Mouse (Mus musculus) c-Kit-negative CD71-positive TER-119-positive erythroid progenitor cells, embryonic 14.5 days (primary cell): ENCODE results near the gene Deaf1.

ENCODE experiments used
- DNase-seq: peaks from one replicate; pipeline ENCODE4 v3.0.0-alpha.2; 2013; ENCODE audit warnings: low read depth, low spot score

The Deaf1 gene

GRCm38 (mm10) chr7:141297926-141298650 lies 29.4 kb downstream of the Deaf1 start:
- DNase-seq: no peak

GRCm38 (mm10) chr7:141294479-141294878 lies 33.0 kb downstream of the Deaf1 start:
- no peak for DNase-seq

DNA sequence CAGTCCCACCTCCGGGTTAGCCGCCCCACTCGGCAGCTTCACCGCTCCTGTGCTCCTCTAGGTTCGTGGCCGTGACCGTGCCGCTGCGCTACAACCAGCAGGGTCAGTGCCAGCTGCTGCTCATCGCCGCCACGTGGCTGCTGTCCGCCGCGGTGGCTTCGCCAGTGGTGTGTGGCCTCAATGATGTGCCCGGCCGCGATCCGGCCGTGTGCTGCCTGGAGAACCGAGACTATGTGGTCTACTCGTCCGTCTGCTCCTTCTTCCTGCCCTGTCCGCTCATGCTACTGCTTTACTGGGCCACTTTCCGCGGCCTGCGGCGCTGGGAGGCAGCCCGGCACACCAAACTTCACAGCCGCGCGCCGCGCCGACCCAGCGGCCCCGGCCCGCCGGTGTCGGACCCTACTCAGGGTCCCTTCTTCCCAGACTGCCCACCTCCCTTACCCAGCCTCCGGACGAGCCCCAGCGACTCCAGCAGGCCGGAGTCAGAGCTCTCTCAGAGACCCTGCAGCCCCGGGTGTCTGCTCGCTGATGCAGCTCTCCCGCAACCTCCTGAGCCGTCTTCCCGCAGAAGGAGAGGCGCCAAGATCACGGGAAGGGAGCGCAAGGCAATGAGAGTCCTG lies 33.5 kb downstream of the Deaf1 start:
- DNase-seq: no peak

DNA sequence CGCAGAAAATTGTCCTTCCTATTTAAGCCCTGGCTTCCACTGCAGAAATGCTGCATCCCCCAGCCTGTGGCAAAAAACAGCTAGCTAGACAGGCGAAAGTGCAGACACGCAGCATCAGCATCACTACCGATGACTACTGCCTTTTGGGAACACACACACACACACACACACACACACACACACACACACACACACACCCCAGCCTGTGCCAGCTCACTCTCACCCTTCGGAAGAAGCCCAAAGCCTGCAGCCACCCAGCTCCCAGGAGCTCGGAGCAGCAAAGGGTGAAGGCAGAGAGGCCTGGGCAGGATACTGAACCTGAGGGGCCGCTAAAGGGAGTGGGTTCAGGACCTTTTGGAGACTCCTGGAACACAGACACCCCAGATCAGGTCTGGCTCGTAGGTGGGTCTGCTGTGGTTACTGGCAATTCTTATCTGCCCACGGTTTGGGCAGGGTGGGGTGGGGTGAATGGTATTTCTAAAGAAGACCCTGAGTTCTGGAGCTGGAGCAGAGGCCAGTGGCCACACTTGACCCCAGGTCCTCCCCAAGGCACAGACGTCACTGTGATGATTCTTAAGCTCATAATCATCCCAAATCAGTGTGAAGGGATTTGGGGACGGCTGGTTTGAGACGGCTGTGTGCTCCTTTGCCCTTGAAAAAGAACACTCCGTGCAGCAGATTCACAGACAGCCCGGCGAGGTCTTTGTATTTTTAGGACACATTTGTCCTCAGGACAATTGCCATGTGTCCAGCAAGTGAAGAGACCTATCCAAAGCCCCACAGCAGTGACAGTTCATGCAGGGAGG lies 34.7 kb downstream of the Deaf1 start:
- no peak for DNase-seq

DNA sequence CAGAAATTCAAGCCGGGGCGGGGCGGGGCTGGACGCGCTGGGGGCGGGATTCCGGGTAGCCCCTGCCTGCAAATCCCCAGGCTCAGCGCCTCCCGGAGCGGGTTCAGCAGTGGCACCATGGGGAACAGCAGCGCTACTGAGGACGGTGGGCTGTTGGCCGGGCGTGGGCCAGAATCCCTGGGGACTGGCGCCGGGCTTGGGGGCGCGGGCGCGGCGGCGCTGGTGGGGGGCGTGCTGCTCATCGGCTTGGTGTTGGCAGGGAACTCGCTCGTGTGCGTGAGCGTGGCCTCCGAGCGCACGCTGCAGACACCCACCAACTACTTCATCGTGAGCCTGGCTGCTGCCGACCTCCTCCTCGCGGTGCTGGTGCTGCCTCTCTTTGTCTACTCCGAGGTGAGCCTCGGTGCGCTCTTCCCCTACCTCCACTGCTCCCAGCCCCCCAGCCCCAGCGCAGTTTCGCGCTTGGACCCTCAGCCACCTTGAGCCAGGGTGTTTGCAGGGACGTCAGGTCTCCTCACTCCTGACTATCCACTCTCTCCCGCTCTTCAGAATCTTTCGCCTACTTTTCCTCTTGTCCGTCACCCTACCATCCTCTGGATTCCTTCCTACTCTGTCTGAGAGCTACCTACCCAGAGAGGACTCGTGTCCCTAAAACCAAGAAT lies 35.4 kb downstream of the Deaf1 start, which contains the start of gene Drd4:
Gene Drd4 (plus strand): TSS at position 86 of the 662 bp plus-strand sequence.
- DNase-seq: no peak

DNA sequence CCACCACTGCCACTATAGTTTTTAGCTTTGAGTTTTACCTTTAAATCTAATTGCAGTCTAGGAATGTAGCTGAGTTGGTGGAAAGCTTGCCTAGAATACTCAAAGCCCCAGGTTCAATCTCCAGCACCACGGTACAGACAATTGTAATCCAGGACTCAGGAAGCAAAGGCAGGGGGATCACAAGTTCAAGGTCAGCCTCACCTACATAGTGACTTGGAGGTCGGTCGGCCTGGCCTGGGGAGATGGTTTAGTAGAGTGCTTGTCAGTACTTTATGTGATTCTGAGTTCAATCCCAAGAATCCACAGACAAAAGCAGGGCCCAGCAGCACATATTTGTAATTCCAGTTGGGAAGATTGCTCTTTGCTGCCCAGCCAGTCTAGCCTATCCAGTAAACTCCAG lies 39.4 kb downstream of the Deaf1 start:
- no peak for DNase-seq

DNA sequence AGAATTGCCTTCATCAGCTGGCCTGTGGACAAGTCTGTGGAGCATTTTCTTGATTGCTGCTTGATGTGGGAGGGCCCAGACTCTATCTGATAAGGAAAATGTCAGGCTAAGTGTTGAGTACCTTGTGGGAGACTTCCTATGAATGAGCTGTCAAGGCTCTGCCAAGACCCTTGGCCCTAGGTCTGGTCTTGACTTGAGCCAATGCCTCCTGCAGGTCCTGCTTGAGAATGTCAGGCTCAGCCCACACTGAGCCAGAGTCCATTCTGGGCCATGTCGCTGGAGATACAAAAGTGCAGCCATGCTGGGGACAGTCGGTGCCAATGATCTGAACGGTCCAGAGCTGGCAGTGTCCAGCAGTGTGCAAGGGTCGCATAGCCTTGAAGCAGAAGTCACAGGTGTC lies 44.7 kb downstream of the Deaf1 start:
- no peak for DNase-seq

DNA sequence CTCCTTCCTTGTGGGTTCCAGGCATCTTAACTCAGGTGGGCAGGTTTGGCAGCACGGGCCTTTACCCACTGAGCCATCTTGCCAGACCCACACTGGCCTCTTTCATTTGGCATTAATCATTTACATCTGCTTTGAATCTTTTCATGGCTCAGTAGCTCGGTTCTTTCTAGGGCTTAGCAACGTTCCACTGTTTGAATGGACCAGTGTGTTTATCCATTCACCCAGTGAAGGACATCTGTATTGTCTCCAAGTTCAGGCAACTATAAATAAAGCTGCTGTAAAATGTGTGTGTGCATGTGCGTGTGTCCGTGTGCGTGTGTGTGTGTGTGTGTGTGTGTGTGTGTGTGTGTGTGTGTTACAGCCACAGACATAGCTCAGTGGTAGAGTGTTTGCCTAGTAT lies 46.0 kb downstream of the Deaf1 start:
- DNase-seq: no peak

GRCm38 (mm10) chr7:141278766-141279590 lies 48.5 kb downstream of the Deaf1 start, which contains the start of gene Sct:
TSS of gene Sct (minus strand) at chr7:141279133.
- no peak for DNase-seq

- no peak for DNase-seq
Measured at GRCm38 (mm10) chr7:141277701-141278678, 49.5 kb downstream of the Deaf1 start.

GRCm38 (mm10) chr7:141276546-141276945 lies 50.9 kb downstream of the Deaf1 start, which contains the start of gene Cdhr5:
TSS of gene Cdhr5 (minus strand) at chr7:141276786.
- DNase-seq: no peak

GRCm38 (mm10) chr7:141275356-141275755 lies 52.1 kb downstream of the Deaf1 start:
- DNase-seq: no peak

DNA sequence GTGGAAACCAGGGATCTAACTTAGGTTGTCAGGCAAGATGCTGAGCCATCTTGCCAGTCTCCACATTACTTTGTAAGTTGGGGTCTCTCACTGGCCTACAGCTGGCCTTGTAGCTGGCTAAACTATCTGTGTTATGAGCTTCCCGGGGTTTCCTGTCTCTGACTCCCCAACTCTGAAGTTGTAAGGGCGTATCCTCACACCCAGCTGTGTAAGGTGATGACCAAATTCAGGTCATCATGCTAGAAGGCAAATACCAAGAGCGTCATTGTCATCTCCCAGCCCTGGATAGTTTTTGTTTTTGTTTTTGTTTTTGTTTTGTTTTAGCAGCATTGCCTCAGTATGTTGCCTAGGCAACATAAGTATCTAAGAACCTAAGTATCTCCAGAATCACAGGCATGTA lies 56.9 kb downstream of the Deaf1 start:
- DNase-seq: no peak

GRCm38 (mm10) chr7:141269273-141269545 lies 58.3 kb downstream of the Deaf1 start:
- DNase-seq: no peak

GRCm38 (mm10) chr7:141268466-141269272 lies 58.8 kb downstream of the Deaf1 start:
- no peak for DNase-seq

DNA sequence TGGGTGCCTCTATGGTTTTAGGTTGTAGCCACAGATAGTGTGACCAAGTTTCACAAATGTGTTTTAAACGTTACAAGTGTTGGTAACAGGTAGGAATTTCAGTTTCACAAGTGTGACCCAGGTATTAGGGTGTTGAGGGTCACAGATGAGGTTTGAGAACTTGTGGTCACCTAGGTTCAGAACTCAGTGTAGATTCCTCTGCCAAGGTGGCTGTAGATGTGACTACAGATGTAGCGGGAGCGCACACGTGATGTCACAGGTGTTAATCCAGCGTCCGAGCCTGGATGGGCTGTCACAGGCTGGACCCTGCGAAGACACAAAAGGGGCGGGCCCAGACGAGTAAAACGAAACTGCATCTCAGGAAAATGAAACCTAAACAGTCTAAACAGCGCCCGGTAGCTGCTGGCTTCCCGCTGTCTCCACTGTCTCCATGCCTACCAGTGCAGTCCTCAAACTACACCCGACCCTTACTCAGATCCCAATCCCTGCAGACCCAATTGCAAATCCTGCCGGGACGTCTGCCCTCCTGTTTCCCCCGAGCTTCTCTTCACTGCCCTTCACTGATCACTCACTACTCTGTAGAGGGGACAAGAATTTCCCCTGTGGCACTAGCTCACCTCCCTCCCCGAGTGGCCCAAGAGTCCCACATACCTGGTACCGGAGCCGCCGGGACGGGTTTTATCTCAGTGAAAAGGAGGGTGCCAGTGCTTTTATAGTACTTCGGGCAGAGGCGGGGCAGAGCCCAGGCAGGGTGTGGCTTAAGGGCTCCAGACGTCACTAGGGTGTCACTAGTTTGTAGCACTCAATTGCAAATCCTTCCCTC lies 61.5 kb downstream of the Deaf1 start, which contains the start of gene Irf7:
Gene Irf7 (minus strand): TSS at position 743 of the 823 bp plus-strand sequence.
- peak; percentile 71 for DNase-seq

- DNase-seq: no peak
Measured at GRCm38 (mm10) chr7:141265411-141265738, 62.1 kb downstream of the Deaf1 start.

DNA sequence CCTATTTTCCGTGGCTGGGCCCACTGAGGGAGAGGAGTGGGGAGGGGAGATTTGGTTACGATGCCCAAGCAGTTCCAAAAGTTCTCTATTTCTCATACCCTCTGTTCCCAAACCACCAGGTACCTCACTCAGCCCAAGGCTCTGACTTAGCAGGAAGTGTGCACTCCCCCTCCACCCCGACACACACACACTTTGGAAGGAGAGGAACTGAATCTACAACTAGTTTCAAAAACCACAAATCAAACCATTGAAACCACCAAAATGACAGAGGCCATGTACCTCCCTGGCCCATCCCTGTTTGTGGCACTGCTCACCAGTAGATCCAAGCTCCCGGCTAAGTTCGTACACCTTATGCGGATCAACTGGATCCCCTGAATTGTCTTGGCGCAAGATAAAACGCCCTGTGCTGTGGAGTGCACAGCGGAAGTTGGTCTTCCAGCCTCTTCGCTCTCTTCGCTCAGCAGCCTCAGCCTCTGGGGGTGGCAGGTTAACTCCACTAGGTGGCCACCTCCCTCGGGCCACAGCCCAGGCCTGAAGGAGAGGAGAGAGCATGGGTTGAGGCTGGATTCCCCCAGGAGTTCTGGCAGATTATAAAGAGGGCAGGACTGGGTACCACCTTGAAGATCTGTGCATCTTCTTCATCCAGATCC lies 62.6 kb downstream of the Deaf1 start:
- DNase-seq: no peak
